Mouse (Mus musculus) heart, adult 2 months (tissue): ENCODE measurements at regions not wholly inside any gene's neighbourhood (a gene's known extent, or its start where the extent isn't known, plus 50 kb on each side); places are given as distances from the start of the nearest gene placed in this dataset.

Experiments
- DNase-seq, 2 experiments: peaks; one replicate each; pipeline ENCODE4 v3.0.0; 2021
- H3K27ac ChIP-seq: fragments of 200-600 bp; 2 replicates; pipeline ENCODE4 v1.8.1; 2022
- H3K27me3 ChIP-seq: fragments of 200-500 bp; 2 replicates; pipeline ENCODE4 v1.6.1; 2012; ENCODE audit warnings: mild to moderate bottlenecking, low read length, inconsistent platforms, mixed read lengths; ENCODE audit not compliant: control insufficient read depth, insufficient read depth
- H3K36me3 ChIP-seq: fragments of 200-500 bp; 2 replicates; pipeline ENCODE4 v1.6.1; 2012; ENCODE audit warnings: low read length, inconsistent platforms; ENCODE audit not compliant: control insufficient read depth, insufficient read depth
- H3K4me1 ChIP-seq: fragments of 200-500 bp; 2 replicates; pipeline ENCODE4 v1.6.1; 2011; ENCODE audit warnings: low read length; ENCODE audit not compliant: control insufficient read depth, insufficient read depth
- H3K4me3 ChIP-seq: fragments of 200-600 bp; 2 replicates; pipeline ENCODE4 v1.8.1; 2022
- H3K79me2 ChIP-seq: fragments of 200-500 bp; replicated peaks from 2 replicates; pipeline ENCODE4 v1.6.1; 2012; ENCODE audit warnings: mild to moderate bottlenecking, inconsistent platforms, low read length, moderate library complexity, mixed read lengths; ENCODE audit not compliant: control insufficient read depth, insufficient read depth
- H3K9ac ChIP-seq: fragments of 200-500 bp; 2 replicates; pipeline ENCODE4 v1.6.1; 2012; ENCODE audit warnings: low read depth, mild to moderate bottlenecking, control low read depth, inconsistent platforms, low read length, mixed read lengths
- CTCF ChIP-seq: fragments of 200-600 bp; IDR thresholded peaks from 2 replicates; pipeline ENCODE4 v1.8.1; 2022; ENCODE audit warnings: antibody characterized with exemption, mild to moderate bottlenecking, moderate library complexity
- EP300 ChIP-seq: fragments of 200-500 bp; IDR thresholded peaks from 2 replicates; pipeline ENCODE4 v1.6.1; 2011; ENCODE audit warnings: low read depth, low read length, control low read depth; ENCODE audit not compliant: insufficient read depth
- POLR2A ChIP-seq: fragments of 200-500 bp; IDR thresholded peaks from 2 replicates; pipeline ENCODE4 v1.6.1; 2011; ENCODE audit warnings: mild to moderate bottlenecking, low read depth, low read length, control low read depth; ENCODE audit not compliant: insufficient read depth
- WGBS: fragments of 180-500 bp; shearing (Covaris S2); methylation state at CpG from one replicate; pipeline ENCODE4 v1.1.7; 2018; 5-methylcytosine and 5-hydroxymethylcytosine counted together
- intact Hi-C: fragments of 180-260 bp; cut with DNase I; formaldehyde crosslinking; loops from one replicate; pipeline ENCODE4 v1.15.1; 2025

- no peak overlapping the region for H3K4me3 ChIP-seq
- no peak overlapping the region for H3K9ac ChIP-seq
- no peaks in the 10 kb centered on the region for H3K27me3 ChIP-seq
- H3K4me1 ChIP-seq = no peaks in the 10 kb centered on the region
- H3K79me2 ChIP-seq = no peaks in the 10 kb centered on the region
- intact Hi-C loops = loop anchor here (5.0 kb wide), 2 partner anchors 50 to 895 kb away; partner anchors contain the start of gene Otud4
- no peaks in the 10 kb centered on the region for H3K36me3 ChIP-seq
- WGBS = 11% methylated on average over 1 of the region's 1 CpGs
- H3K27ac ChIP-seq = no peak overlapping the region
- peak; percentile 12 to 32 for DNase-seq
- TF ChIP-seq POLR2A (no peak), EP300 (no peak), CTCF (peak; percentile 74)
Observed at GRCm38 (mm10) chr8:79587258-79587657, 52.2 kb upstream of the Otud4 start.

GRCm38 (mm10) chr8:79584966-79585365 is 54.5 kb upstream of the Otud4 start:
- Histone ChIP-seq H3K4me3 (no peak overlapping the region), H3K9ac (no peak overlapping the region), H3K36me3 (no peaks in the 10 kb centered on the region), H3K27ac (no peak overlapping the region), H3K27me3 (no peaks in the 10 kb centered on the region), H3K4me1 (no peaks in the 10 kb centered on the region), H3K79me2 (no peaks in the 10 kb centered on the region)
- intact Hi-C loops = loop anchor here (1.0 to 5.0 kb wide), 4 partner anchors 52 to 897 kb away; partner anchors contain the start of gene Otud4
- no peak for TF ChIP-seq POLR2A
- TF ChIP-seq CTCF = peak; percentile 88
- DNase-seq = peak; percentile 45 to 47
- 25% methylated on average over 3 of the region's 3 CpGs for WGBS

DNA sequence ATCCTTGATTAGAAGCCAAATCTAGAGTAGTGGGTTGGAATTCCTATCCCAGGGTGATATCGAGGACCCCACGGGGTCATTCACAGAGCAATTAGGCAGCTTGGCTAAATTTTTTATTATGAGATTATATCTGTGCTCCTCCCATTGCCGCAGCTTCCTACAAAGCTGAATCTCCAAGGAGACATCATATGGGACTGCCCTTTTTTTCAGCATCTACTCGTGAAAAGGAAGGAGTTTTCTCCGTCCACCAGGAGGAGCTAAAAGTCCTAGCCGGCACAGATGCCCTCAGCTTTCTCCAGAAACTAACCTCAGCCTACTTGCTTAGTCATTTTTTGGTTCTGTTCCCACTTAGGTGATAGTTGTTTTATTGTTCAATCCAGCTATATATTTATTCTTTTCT is 56.1 kb upstream of the Otud4 start:
- 6% methylated on average over 6 of the region's 6 CpGs for WGBS
- TF ChIP-seq EP300 = no peak
- no peak for TF ChIP-seq POLR2A
- TF ChIP-seq CTCF = peak; percentile 72
- no peaks in the 10 kb centered on the region for H3K27me3 ChIP-seq
- intact Hi-C loops = no loop called here
- H3K9ac ChIP-seq = no peak overlapping the region
- peak in 1 of 2 experiments; percentile 7 for DNase-seq
- H3K4me3 ChIP-seq = no peak overlapping the region
- H3K4me1 ChIP-seq = no peaks in the 10 kb centered on the region
- no peaks in the 10 kb centered on the region for H3K79me2 ChIP-seq
- no peaks in the 10 kb centered on the region for H3K36me3 ChIP-seq
- H3K27ac ChIP-seq = no peak overlapping the region

DNA sequence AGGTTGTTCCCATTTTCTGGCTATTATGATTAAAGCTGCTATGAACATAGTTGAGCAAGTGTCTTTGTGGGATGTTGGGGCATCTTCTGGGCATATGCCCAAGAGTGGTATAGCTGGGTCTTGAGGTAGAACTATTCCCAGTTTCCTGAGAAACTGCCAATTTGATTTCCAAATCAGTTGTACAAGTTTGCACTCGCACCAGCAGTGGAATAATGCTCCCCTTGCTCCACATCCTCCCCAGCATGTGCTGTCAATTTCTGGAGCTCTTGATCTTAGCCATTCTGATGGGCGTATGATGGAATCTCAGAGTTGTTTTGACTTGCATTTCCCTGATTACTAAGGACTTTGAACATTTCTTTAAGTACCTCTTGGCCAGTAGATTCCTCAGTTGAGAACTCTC is 57.2 kb upstream of the Otud4 start:
- intact Hi-C loops = no loop called here
- Histone ChIP-seq H3K36me3 (no peaks in the 10 kb centered on the region), H3K27ac (no peak overlapping the region), H3K9ac (no peak overlapping the region), H3K79me2 (no peaks in the 10 kb centered on the region), H3K4me1 (no peaks in the 10 kb centered on the region), H3K4me3 (no peak overlapping the region), H3K27me3 (no peaks in the 10 kb centered on the region)
- no peak for TF ChIP-seq POLR2A
- no peak for TF ChIP-seq EP300
- no peak for TF ChIP-seq CTCF
- no peak for DNase-seq
- 92% methylated on average over 2 of the region's 2 CpGs for WGBS

DNA sequence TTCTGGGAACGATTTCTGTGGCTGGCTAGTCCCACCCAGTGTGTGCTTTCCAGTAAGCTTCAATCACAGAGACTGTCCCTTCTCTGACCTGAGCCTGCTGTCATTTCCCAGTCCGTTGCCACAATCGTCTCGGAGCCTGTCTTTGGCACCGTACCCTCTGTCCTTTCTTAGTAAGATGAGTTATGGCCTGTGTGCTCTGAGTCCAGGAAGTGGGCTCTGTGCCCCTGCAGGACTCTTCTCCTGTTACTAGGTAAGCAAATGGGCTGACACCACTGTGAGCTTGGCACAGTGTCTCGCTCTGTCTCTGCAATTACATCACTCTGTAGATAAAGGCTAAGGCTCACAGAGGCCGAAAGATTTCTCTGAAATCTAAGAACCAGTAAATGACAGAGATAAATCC is 63.3 kb upstream of the Otud4 start:
- TF ChIP-seq POLR2A (no peak), EP300 (no peak), CTCF (no peak)
- Histone ChIP-seq H3K9ac (no peak overlapping the region), H3K4me3 (no peak overlapping the region), H3K36me3 (no peaks in the 10 kb centered on the region), H3K79me2 (no peaks in the 10 kb centered on the region), H3K27me3 (no peaks in the 10 kb centered on the region), H3K4me1 (peaks cover 3% of the 10 kb centered on the region; the same call in 1 of the 2 replicates), H3K27ac (no peak overlapping the region)
- WGBS = 35% methylated on average over 7 of the region's 7 CpGs
- intact Hi-C loops = no loop called here
- peak in 1 of 2 experiments; percentile 17 for DNase-seq

DNA sequence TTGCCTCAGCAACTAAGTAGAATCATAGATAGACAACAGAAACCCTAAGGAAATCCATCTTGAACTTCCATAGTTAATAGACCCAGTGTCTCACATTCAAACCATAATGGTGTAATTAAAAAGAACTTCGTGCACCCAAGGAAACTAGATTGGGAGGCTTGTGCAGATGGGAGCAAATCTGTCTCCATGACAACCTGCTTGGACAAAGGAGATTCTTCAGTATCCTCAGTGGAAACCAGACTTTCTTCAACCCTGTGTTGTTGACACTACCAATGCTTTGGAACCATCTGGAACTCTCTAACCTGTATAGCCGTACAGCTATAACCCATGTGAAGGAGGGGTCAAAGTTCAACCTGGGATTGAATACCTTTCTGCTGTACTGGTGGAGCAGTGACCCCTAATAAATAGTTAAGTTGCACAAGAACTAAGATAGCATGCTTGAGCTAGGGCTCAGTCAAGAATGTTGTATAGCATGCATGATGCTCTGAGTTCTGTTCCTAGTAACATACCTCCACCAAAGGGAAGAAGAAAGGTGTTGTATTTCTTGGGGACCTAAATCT is 64.2 kb upstream of the Otud4 start:
- no peaks in the 10 kb centered on the region for H3K27me3 ChIP-seq
- no peak overlapping the region for H3K4me3 ChIP-seq
- no peak overlapping the region for H3K27ac ChIP-seq
- H3K9ac ChIP-seq = no peak overlapping the region
- no peak for DNase-seq
- no peaks in the 10 kb centered on the region for H3K36me3 ChIP-seq
- no peaks in the 10 kb centered on the region for H3K79me2 ChIP-seq
- no peak for TF ChIP-seq POLR2A
- TF ChIP-seq CTCF = no peak
- no peak for TF ChIP-seq EP300
- peaks cover 3% of the 10 kb centered on the region; the same call in 1 of the 2 replicates for H3K4me1 ChIP-seq
- WGBS = 85% methylated on average over 2 of the region's 2 CpGs
- intact Hi-C loops = no loop called here
